Mouse (Mus musculus) left cerebral cortex, postnatal 25 days (tissue): ENCODE measurements at regions not wholly inside any gene's neighbourhood (a gene's known extent, or its start where the extent isn't known, plus 50 kb on each side); places are given as distances from the start of the nearest gene placed in this dataset.

Source experiments
- DNase-seq, 2 experiments: peaks; one replicate each; pipeline ENCODE4 v3.0.0; 2022; ENCODE audit warnings: low spot score in 2 of 2, mixed read lengths in 1 of 2
- intact Hi-C: fragments of 180-260 bp; cut with DNase I; formaldehyde crosslinking; loops from one replicate; pipeline ENCODE4 v1.15.1; 2025

DNA sequence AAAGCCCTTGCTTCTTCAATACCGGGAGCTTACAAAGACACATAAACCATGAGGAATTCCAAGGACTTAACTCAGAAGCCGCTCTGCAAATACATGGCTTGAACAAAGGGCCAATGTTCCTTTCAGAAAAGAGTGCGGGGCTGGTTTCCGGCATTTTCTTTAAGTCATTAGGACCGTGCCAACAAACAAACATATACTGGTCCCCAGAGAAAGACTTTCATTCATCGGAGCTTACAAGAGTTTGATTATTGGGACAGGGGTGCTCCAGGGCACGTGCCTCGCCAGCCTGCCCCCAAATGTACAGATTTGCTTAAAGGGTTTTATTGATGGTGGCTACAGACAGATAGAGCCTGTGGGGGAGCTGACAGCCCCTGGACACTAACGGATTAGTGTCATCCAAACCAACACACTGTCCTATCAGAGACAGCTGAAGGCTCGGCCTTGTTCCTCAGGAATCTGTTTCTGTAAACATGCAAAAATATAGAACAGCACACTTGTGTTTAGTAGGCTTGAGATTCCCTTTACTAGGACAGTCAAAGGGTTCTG lies 169.4 kb downstream of the Gsdmc2 start:
- no peak for DNase-seq
- intact Hi-C loops, result no loop called here

DNA sequence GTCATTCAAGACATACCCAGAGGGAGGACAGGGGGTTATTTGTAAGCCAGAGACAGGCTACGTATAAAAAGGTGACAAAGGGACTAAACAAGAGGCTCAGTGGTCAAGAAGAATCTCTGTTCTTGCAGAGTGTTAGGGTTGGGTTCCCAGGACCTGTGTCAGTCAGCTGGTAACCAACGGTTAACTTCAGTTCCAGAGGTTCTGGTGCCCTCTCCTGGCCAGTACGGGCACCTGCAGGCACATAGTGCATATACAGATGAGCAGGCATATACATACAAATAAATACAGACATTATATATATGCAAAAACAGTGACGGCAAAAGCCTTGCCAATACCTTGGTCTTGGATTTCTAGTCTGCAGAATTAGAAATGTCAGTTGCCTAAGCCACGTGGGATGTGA lies 170.6 kb downstream of the Gsdmc2 start:
- intact Hi-C loops, result no loop called here
- no peak for DNase-seq

DNA sequence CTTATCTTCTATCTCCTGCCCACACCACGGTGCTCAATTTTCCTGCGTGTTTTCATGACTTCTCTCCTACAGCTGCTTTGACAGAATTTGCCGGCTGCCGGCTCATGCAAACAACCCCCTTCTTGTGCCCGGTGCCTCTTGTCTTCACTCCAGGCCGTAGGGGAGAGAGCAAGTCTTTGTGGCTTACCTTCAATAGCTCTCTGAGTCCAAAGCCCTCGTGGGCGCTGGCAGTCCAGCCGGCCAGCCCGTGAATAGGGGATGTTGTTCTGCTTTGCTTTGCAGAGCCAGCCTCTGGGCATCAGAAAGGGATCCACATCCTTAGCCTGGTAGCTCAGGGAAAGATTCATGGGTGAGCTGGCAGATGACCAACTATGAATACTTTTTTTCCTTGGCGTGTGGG lies 173.9 kb downstream of the Gsdmc2 start:
- DNase-seq, result peak; percentile 17 to 50
- intact Hi-C loops, result no loop called here

DNA sequence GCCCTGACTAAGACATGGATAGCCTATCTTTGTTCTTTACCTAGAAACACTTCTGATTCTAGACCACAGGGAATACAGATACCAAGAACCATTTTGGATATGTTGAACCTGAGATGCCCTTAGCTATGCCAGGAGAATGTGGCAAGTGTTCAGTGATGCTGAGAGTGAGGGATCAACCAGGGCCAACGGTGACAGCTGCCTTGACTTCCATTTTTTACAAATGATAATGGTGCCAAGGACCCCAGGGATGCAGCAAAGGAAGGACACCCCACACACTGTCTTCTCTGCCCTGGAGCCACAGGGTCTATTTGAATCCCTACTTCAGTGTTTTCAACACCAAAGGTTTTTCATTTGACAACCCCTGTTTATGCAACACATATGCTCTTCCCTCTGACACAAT lies 174.4 kb downstream of the Gsdmc2 start:
- DNase-seq, result no peak
- intact Hi-C loops, result no loop called here

DNA sequence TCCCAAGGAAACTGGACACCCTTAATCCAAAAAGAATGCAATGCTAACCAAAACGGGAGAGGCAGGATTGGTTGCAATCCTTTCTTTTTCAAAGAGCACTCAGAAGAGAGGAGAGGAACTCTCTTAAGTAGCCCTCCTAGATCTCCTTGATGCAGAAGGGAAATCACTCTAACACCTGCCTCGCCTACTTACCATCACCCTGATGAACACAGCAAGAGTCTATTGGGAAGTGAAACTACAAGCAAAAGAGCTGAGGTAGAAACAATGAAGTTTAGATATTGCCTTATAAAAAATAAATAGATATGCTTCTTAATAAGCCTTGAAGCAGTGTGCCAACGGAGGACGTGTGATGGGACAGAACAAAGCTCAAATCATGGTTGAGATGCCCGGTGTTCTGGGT lies 177.4 kb downstream of the Gsdmc2 start:
- DNase-seq, result no peak
- intact Hi-C loops, result no loop called here

DNA sequence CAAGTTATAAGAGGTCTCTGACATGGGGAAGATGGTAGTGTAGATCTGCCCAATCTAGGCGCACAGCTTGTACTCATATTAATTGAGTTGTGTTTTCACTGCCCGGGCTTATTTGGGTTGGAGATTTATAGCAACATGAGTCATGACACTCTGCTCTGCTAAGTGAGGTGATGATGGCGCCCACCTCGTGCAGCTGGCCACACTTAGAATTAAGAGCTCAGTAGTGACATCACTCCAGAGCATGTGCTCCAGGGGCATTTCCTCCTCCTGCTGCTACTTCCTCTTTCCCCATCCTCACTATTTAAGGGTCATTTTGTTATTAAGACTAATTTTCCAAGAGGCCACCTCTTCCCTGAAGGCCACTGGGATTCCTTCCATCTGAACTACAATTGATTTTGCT lies 179.5 kb downstream of the Gsdmc2 start:
- DNase-seq, result peak in 1 of 2 experiments; percentile 17

DNA sequence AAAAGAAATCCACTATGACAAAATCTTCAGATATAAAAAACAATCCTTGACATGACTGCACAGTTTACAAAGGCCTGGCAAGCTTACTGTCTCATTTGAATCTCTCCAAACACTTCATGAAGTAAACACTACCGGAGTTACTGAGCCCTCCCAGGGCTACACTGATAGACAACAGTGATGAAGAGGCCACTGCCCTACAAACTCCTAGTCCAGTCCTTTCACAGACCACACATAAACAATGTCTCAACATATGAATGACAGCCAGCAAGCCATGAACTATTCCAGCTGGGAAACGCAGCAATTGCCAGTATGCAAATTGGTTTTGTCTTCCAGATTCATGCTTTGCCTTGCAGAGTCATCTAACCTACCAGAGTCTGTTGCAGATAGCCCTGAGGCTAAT lies 180.1 kb downstream of the Gsdmc2 start:
- DNase-seq, result no peak
- intact Hi-C loops, result no loop called here

More for the DNA sequence above, 179.5 kb downstream of the Gsdmc2 start:
- intact Hi-C loops, result no loop called here

DNA sequence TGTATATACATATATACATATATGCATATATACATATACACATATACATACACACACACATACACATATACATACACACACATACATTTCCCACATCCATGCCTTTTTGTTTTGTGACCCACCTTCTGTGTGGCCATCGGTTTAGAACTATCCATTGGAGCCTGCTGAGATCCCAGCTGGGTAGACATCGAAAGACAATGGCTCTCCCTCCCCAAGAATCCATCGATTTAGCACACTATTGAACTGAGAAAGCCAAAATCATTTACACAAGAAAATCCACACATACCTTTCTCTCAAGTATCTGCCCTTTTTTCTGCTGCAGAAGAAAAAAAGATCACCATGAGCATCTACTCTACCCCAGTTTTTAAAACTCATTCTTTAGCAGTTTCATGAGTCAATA lies 182.8 kb downstream of the Gsdmc2 start:
- intact Hi-C loops, result no loop called here

DNA sequence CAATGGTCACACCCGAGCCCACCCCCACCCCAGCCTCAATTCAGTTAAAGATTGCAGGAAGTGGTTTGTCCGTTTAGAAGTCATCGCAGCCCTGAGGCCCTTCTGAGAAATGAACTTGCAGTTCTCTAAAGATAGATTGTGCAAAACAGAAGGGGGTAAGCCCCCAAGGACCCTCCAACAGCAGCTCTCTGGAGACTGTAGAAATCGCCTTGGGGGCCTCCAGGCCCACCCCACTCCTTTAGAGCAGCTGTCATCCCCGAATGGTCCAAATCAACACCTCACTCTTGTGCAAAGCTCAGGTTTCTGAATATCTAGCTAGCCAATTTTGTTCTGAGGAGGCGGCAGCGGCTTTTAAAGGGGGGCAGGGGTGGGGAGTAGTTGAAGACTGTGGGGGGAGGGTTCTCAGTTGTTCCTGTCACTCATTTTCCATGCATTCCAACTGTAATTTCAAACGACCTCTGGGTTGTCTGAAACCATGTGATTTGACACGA lies 186.9 kb downstream of the Gsdmc2 start:
- no peak for DNase-seq
- intact Hi-C loops, result no loop called here

More for the DNA sequence above, 182.8 kb downstream of the Gsdmc2 start:
- no peak for DNase-seq

DNA sequence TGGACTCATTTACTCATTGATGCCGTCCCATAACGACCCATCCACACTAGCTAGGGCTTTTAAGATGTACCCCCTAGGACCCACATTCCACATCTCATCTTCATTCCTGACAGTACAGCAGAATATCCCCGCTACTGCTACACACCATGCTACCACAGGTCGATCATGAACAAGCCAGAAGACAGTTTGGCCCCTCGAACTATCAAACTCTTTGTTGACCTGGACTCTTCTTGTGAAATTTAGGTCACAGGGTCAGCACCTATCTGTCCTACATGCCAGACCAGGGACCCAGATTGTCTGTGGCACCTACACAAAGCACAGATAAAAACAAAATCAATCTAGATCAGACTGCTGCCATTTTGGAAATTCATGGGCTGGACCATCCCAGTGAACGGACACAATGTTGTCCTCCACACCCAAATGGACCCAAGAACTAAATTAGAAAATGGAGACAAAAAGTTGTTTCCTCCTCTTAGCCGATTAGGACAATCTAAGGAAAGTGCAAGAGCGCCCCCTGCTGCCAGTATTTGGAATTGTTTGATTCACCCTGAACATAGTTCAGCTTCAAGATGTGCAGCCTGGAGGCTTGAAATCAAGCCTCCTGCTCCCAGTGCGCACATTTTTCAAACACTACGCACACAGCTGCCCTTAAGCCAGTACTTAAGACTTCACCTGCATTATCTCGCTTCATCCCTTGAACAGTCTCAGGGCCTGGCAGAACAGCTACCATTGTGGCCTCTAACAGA lies 192.6 kb downstream of the Gsdmc2 start:
- peak; percentile 83 to 88 for DNase-seq
- intact Hi-C loops, result loop anchor here (1.0 kb wide), 1 partner anchor 1669 kb away; no protein-coding TSS in a partner anchor

DNA sequence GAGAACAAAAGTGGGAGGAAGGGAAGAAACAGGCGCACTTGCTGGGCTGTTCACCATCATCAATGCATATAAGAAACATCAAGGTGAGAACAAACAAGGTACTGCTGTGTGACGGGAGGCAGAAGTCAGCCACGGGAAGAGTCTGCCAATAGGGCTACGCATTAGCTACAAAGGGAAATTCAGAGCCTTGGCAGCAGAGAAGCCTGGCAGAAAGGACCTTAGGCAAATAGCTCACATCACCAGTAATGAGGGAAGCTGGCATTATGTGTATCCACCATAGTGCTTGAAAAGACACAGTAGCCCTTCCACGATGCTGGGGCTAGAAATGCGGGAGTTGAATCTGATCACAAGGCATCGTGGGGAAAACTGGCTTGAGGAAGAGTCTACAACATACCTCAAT lies 193.9 kb downstream of the Gsdmc2 start:
- no peak for DNase-seq

DNA sequence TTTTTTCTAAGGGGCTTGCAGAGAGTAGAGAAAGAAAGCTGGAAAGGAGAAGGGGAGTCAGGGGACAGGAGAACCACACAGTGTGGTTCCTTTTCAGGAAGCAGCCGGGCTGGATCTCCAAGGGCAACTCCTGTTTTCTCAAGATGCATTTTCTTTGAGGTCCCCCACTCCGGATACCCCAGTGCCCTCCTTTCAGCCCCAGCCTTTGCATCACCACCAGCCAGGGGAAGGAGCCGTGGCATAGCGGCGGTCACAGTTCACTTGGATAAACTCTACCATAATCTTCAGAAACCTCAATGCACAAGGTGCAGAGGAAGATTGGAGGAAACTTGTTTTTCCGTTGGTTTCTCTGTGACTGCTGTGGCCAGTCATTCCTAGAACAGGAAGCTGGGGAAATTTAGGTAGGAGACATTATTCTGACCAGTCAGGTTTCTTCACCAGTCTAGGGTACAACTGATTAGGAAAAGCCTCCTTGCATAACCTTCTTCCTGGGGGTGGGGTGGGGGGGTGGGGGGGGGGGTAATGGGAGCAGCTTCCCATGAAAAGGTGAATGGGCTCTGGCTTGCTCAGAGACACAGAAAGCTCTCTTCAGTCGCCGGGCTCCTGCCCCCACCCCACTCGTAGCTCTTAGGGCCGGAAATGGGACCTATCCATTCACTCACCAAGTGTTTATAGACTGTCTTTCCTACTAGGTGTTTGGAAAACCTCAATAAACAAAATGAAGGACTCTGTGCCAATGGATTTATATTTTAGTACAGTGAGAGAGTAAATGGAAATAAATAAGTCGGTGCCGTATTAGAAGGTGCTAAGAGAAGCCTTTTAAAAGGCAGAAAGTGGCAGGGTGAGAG lies 196.6 kb downstream of the Gsdmc2 start:
- intact Hi-C loops, result no loop called here
- no peak for DNase-seq

More for the DNA sequence above, 193.9 kb downstream of the Gsdmc2 start:
- intact Hi-C loops, result no loop called here

DNA sequence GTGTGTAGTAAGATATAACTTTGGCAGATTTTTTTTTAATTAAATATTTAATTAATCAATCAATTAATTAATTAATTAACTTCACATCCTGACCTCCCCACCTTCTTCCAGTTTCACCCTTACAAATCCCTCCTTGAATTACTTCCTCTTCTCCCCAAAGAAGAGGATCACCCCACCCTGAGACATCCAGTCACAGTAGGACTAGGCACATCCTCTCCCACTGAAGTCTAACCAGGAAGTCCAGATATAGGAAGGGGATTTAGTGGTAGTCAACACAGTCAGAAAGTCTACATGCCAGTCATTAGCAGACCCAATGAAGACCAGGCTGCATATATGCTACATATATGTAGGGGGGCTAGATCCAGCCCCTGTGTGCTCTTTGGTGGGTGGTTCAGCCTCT lies 220.2 kb downstream of the Gsdmc2 start:
- intact Hi-C loops, result no loop called here
- DNase-seq, result no peak

DNA sequence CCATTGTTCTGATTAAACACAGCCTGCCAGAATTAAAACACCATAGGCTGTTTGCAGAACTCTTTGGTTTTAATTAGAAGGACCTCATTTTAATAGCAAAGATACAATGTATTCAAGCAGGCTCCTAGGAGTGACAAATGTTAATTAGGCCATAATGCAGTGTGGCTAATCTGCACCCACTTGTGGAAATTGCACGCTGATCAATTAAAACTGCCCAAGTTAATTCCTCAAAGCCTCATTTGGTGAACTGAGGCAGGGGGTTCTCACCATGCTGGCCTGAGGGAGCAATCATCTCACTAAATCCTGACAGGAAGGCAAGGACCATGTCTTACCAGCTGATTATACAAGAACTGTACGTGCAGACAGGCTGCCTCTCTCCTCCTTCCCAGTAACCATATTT lies 220.7 kb downstream of the Gsdmc2 start:
- intact Hi-C loops, result no loop called here
- DNase-seq, result no peak

DNA sequence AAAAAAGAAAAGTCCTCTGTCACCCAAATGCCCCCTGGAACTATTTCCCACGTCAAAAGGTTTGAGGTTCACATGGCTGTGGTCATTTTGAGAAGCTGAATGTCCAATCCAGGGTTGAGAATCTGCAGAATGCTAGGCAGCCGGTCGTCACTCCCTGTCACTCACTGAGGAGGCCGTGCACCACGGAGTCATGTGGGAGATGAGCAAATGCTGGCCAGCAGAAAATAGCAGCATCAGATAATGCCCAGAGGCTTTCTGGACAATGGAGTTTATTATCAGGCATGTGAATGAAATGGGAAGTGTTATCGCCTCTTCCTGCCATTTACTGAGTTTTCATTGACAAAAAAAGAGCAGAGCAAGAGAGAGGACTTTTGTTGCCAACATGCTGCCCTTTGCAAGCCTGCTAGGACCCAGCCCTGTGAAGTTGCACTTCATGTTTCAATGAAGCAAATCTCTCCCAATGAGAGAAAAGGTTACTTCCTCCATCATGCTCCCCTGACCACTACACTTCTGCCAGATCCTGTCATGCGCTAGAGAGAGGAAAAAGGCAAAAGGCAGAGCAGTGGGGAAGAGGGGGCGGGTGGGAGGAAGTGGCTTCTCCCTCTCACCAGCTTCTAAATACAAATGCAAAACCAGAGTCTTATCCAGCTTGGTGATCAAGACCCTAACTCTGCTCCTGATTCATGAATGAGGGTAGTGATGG lies 228.3 kb downstream of the Gsdmc2 start:
- intact Hi-C loops, result no loop called here
- DNase-seq, result no peak

DNA sequence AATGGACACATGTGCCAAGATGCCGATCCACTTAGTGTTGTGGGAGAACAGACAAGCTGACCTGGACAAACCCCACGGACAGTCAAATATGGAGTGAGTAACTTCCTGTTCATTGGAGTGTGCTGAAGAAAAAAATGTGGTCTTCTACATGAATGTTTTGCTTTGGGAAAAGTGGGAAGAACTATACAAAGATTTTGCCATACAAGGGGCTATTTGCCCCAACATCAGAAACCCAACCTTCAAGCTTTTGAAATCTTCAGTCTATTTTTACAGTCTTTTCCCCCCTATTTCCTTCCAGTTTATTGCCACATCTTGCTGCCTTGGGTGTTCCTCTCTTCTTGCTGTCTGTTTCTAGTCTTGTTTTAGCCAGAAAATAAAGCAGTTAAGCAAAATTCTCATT lies 230.8 kb downstream of the Gsdmc2 start:
- intact Hi-C loops, result no loop called here
- DNase-seq, result no peak

DNA sequence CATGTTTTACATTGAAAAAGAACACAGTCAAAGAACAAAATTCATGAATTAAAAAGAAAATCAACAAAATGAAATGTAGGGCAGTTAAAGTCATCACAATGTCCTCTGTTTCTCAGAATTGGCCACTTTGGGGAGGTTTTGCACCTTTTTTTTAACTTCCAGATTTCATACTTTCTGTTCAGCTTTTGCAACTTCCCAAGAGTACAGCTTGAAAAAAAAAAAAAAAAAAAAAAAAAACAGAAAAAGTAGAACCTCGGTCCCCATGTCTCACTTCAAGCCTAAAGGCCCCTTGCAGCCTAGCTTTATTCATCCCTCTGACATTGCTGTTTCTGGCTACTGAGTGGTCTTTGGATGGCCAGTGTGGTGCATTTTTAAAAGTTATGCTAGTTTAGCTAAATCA lies 231.9 kb downstream of the Gsdmc2 start:
- DNase-seq, result no peak
- intact Hi-C loops, result no loop called here

DNA sequence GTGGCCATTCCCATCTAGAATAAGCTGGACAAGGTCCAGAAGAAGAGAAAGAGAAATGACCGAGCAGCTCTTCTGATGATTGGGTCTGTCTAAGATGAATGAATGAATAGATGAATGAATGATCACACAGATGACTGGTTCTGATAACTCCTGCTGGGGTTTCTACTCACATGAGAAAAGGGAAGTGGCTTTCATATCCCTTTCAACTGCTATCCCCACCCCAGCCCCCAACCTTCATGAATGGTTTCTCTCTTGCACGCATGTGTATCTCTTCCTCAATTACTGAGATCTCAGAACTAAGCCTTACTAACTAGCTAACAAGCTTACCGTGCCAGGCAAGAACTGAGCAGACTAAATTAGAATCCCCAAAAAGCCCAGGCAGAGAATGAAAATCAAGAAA lies 233.8 kb downstream of the Gsdmc2 start:
- DNase-seq, result no peak
- intact Hi-C loops, result no loop called here

DNA sequence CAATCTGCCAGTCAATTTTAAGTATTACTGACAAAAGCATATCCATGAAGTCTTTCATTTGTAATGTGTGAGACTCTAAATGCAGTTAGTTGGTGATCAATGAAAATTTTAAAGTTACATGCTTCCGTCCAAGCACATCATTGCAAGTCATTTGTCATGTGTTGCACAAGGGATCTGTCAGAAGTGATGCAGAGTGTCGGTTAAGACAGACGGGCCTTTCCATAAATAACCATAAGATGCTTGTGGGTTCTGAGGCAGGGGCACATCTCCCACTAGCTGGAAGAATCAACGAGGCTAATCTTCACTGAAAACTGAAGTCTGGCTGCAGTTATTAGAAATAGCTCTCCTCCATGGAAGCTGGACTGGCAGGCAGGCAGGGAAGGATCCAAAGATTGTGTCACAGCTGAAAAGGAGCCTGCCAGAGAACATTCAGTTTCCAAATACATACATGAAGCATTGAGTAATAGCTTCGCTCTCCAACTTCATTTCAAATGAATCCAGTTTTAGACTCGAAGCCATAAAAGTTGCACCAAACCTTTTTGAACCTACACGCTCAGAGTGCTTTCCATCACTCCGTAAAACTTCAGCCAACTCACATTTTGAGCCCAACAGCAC lies 241.8 kb downstream of the Gsdmc2 start:
- no peak for DNase-seq
- intact Hi-C loops, result loop anchor here (5.0 kb wide), 1 partner anchor 1621 kb away; no protein-coding TSS in a partner anchor
